Mouse (Mus musculus): ENCODE measurements at regions not wholly inside any gene's neighbourhood (a gene's known extent, or its start where the extent isn't known, plus 50 kb on each side); places are given as distances from the start of the nearest gene placed in this dataset.

DNA sequence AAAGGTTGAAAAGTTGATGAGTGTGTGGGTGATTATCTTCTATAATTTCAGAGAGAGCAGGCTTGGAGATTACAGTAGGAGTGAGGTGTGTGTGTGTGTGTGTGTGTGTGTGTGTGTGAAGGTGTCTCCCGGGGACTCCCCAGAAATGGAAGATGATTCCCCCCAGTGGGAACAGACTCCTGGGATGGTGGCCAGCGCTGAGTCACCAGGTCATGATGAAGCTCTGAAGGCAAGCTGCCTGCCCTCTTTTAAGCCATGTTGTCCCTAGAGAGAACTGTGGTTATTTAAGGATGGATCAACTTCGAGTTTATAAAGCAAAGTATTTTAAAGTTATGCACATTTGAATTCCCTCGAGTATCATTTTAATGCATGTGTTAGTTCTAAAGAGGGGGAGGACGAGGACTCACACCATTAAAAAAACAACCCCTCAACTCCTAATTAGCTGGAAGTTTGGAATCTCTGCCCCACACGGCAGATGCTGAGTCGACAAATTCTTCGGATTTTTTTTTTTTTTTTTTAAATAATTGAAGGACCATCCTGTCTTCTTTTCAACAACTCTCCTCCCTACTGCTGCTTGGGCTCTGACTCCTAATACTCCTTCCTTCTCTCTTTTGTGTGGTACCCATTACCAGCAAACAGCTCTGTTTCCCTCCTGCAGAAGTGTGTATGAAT lies 186.6 kb downstream of the Ly86 start:
- peak; percentile 51 for DNase-seq (ENCODE audit: low spot score)

- DNase-seq (ENCODE audit: low spot score): no peak
These were observed 187.7 kb downstream of the Ly86 start for GRCm38 (mm10) chr13:37532596-37533170.

DNA sequence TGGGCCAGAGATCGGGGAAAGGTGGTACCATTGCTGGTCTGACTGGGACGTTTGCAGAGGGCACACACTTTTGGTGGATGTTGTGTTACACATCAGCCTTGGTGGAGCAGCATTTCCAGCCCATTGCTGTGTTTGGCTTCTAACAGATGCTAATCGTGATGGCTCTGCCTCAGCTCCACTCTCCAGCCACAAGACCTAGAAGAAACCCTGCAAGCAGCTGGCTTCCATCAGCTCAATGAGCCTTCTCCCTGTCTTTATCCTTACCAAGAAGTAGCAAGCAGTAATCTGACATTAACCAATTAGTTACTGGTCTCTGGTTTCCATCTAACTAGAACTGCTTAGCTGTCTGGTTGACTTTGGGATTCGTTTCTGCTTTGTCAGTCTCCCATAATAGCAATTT lies 188.8 kb downstream of the Ly86 start:
- no peak for DNase-seq (ENCODE audit: low spot score)

- no peak for DNase-seq (ENCODE audit: low spot score)
These were observed 192.3 kb downstream of the Ly86 start for GRCm38 (mm10) chr13:37537330-37537729.

DNA sequence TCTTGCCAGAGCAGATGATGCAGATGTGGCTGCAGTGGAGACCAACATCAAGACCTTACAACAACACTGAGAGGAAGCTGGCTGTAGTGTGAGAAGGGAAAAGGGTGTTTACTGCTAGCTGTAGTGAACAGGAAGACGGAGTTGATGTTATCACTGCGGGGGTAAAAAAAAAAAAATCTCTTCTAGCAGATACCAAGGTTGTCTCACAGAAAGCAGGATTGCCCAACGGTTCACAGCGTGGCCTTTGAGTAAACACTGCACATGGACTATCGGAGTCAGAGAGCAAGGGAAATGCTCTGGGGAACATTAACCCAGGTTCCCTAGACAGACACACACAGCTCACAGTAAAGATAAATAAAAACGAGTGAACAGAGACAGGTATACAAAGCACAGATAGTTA lies 192.8 kb downstream of the Ly86 start:
- DNase-seq (ENCODE audit: low spot score): no peak

- DNase-seq (ENCODE audit: low spot score): no peak
These were observed 196.0 kb downstream of the Ly86 start for GRCm38 (mm10) chr13:37540980-37541531.

GRCm38 (mm10) chr13:37541674-37542073 lies 196.7 kb downstream of the Ly86 start:
- DNase-seq (ENCODE audit: low spot score): peak; percentile 60

DNA sequence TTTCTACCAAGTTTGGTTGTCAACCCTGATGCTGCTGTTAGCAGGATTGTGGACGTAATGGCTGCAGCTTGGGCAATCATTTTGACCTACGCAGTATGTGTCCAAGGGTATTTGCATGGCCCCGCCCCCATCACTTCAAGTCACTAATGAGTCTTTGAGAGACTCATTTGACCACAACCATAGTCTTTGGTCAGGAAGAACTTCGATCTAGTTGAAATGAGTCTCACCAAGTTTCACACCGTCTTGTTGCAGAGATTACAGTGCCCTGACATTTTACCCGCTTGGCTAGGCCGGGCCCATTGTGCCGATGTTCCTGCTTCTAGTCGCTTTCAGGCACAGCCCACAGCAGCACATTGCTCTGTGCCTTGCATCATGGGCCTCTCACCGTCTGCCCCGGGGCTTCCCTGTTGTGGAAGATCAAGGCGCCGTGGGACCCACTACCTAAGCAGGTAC lies 197.8 kb downstream of the Ly86 start:
- no peak for DNase-seq (ENCODE audit: low spot score)

GRCm38 (mm10) chr13:37543788-37544187 lies 198.8 kb downstream of the Ly86 start:
- DNase-seq (ENCODE audit: low spot score): no peak

DNA sequence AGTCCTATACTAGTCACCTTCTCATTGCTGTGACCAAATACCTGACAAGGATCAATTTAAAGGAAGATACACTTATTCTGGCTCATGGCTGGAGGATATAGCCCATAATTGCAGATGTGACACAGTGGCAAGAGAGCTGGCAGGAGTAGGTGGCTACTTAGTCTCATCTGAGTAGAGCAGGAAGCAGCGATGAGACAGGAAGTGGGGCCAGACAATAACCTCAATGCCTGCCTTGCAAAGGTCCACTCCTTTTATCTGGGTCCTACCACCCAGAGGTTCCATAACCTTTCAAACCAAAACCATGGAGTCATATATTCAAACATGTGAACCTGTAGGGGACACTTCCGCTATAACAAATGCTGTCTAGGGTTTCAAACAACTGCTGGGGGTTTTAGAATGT lies 199.7 kb downstream of the Ly86 start:
- DNase-seq (ENCODE audit: low spot score): no peak

DNA sequence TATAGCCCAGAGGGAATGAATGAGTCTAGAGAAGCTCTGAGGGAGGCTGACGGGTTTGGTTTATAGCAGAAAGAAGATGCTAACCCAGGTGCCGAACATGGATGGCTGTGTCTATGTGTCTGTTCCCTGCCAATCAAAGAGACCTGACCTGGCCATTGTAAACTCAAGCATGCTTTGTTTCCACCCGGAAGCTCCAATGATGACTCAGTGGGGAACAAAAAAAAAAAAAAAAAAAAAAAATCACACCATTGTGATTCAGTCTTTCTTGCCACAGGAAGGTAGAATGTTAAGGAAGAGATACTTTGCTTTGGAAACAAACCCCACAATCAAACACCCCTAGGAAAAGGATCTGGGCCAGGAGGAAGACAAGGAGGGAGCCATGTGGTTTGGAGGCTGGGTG lies 201.5 kb downstream of the Ly86 start:
- DNase-seq (ENCODE audit: low spot score): no peak

DNA sequence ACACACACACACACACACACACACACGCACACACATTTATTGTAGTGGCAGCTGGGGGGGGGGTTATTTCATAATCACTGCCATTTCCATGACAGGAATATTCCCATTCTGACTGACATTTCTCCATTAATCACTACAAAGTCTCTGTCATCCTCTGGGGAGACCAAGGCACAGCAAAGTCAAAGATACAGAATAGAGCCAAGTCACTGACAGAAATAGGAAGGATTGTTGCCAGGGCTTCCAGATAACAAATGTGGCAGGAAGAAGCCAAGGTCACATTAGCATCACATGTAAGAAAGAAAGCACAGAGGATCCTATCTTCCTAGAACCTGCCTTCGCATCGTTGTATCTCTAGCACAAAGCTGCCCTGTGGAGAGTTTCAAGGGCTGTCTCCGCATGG lies 205.6 kb downstream of the Ly86 start:
- DNase-seq (ENCODE audit: low spot score): no peak

- DNase-seq (ENCODE audit: low spot score): no peak
These were observed 208.4 kb downstream of the Ly86 start for GRCm38 (mm10) chr13:37553392-37553791.

- DNase-seq (ENCODE audit: low spot score): peak; percentile 64
These were observed 212.2 kb downstream of the Ly86 start for GRCm38 (mm10) chr13:37557183-37557582.

DNA sequence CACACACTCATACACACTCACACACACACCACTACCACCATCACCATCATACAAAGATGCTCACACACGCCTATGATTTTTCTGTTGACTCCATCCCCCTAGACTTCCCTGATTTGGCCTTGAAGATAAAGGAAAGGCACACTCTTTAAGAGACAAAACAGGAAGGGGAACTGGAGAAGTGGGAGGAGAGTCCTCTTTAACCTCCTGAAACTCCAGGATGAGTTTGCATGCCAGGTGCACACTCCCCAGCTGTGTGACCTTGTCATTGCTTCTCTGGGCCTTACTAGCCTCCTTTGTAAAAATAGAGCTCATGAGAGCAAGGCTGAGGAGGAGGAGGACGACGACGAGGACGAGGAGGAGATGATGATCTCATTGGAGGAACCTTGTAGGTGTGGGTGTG lies 212.8 kb downstream of the Ly86 start:
- DNase-seq (ENCODE audit: low spot score): no peak

GRCm38 (mm10) chr13:37559056-37559455 lies 214.0 kb downstream of the Ly86 start:
- DNase-seq (ENCODE audit: low spot score): no peak

DNA sequence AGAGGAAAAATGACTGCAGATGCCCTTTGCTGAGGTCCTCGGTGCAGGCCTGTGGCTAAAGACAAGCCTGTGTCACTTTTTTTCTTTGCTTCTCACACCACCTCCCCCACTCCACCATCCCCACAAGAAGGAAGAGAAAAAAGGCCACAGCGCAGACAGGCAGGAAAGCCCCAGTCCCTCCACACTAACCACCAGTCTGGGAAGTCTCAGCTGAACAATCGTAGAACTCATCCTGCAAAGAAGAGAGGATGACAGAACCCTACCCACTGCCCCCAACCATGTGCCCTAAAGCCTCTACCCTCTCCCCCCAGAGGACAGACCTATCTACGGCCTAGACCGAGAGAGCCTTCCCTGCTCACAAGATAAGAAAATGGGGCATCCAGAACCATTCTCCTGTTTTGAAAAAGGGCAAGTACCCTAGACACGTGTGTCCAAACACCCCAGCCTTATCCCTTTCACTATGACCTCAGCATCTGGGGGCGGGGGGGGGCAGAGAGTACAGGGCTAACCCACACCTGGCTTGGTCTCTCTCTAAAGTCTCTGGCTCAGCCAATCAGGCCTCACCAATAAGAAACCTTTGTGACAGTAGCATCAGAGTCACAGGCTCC lies 214.8 kb downstream of the Ly86 start:
- DNase-seq (ENCODE audit: low spot score): no peak

DNA sequence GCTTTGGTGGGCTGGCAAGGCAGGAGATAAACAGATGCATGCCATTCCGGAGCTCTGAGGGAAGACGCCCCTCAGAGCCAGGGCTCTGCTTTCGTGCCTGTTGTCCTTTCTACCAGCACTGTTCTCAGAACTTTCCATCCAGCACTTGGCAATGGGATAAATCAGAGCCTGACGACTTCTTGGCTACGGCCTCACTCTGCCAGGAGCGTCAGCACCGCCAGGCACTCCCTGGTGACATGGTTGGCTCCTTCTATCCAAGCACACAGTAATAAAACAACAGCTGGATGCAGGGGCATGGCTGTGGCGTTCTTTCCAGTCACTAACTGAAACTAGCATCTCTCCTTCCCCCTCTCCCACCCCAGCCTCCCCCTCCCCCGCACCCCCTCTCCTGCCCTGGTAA lies 215.4 kb downstream of the Ly86 start:
- no peak for DNase-seq (ENCODE audit: low spot score)

DNA sequence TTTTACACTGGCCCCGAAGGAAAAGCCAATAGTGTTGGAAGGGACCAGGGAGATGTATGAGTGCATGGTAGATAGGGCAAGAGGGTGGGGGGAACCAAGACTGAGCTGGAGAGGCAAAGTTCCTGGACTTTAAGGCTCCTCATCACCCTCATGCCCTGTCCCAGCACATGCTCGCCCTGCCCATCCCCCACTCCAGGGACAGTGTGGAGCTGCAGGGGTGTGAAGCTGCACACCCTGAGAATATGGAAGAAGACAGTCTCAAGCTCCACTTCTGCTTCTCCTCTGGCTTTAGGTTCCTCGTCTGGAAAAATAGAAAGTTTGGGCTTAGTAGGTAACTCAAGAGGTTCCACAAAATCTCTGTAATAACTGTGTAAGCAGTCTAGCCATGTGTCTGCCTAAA lies 215.8 kb downstream of the Ly86 start:
- no peak for DNase-seq (ENCODE audit: low spot score)

GRCm38 (mm10) chr13:37561437-37561836 lies 216.4 kb downstream of the Ly86 start:
- DNase-seq (ENCODE audit: low spot score): no peak

GRCm38 (mm10) chr13:37562141-37562540 lies 216.1 kb upstream of the Rreb1 start:
- no peak for DNase-seq (ENCODE audit: low spot score)

DNA sequence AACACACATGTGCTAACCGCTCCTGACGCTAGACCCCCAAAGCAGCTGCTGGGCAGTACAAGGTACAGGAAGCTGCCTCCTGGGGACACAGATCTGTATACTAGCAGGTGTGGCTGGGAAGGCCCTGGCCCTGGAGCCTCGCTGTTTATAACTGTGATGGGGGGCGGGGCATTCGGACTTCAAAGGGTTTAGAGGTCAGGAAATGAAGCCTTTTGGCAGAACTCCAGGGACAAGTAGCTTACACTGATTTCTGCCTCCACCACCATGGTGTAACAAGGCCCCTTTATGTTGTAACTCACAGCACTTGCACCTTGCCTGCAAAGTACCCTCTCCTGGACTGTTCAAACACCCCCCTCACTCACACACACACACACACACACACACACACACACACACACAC lies 215.5 kb upstream of the Rreb1 start:
- peak; percentile 70 for DNase-seq (ENCODE audit: low spot score)

DNA sequence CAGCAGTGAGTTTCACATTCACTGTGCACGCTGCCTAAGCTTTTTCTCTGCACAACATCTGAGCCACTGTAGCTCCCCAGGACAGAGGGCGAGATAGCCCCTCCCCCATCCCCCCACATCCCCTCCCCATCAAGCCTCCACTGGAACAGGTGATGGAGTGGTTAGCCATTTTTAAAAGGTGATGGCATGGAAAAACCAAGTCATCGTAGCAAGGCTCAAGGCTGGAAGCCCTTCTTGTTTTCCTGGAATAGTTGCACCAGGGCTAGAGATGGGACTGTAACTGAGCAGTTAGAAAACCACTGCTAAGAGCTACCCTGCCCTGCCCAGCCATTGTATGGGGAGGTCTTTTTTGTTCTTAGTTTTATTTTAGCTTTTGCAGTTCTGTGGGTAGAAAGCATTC lies 209.1 kb upstream of the Rreb1 start:
- no peak for DNase-seq (ENCODE audit: low spot score)

Data from testis, postnatal 10 days (tissue).